Mouse (Mus musculus): ENCODE measurements at regions not wholly inside any gene's neighbourhood (a gene's known extent, or its start where the extent isn't known, plus 50 kb on each side); places are given as distances from the start of the nearest gene placed in this dataset.

DNA sequence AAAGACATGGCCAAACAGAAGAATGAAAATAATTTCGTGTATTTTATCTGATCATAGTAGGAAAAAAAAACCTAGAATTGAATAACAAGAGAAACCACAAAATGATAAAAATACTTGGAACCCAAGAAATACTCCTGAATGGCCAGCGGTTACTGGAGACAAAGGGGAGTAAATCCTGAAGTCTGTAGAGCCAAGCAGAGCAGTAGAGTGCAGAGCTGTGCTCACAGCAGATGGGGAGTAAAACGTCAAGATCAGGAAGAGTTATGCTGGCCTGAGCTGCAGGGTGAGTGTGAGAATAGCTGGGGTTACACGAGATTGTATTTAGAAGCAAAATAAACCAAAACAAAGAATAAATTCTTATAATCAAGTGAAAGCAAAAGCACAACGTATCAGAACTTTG, 334.0 kb downstream of the Cxcl12 start:
- in situ Hi-C loops (cut with MboI, MseI) = no loop called here

GRCm38 (mm10) chr6:117504771-117505170, 336.2 kb upstream of the Zfp637 start:
- in situ Hi-C loops (cut with MboI, MseI) = no loop called here

DNA sequence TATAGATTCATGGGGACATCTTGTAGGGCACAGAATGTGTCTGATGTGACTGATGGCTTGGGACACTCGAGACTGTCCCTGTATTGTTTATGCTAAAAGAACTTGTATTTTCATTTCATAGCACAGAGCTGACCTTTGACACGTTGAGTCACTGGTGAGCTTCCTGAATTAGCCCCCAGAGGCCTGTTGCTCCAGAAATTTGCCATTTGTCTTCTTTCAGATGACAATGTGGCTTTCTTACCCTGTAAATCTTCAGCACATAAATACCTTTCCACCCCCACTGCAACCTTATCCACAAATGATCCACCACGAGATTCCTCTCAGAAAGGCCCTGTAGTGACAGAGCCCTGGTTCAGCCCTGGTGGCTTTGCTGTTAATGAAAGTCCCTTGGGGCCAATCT, 335.5 kb upstream of the Zfp637 start:
- in situ Hi-C loops (cut with MboI, MseI) = no loop called here

- in situ Hi-C loops (cut with MboI, MseI) = no loop called here
Observed at GRCm38 (mm10) chr6:117506619-117507018, 334.4 kb upstream of the Zfp637 start.

GRCm38 (mm10) chr6:117508860-117509259, 332.1 kb upstream of the Zfp637 start:
- in situ Hi-C loops (cut with MboI, MseI) = no loop called here

DNA sequence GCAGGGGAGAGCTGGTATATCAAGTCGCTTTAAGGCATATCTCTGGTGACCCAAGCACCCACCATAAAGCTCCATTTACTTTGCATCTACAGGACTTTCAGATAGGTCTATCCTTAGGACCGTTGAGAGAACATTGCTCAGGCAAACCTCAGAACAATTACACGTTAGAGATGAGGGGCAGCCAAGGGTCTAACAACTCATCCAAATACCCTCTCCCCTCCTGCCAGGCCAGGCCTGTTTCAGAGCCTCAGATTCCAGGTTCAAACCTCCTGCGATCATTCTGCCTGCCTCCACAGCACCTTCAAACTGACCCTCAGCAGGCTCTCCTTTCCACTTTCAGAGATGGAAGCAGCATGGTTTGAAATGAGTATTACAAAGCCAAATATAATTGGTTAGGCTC, 331.0 kb upstream of the Zfp637 start:
- in situ Hi-C loops (cut with MboI, MseI) = no loop called here

GRCm38 (mm10) chr6:117514831-117515230, 326.1 kb upstream of the Zfp637 start:
- in situ Hi-C loops (cut with MboI, MseI) = no loop called here

GRCm38 (mm10) chr6:117516906-117517305, 324.1 kb upstream of the Zfp637 start:
- in situ Hi-C loops (cut with MboI, MseI) = no loop called here

DNA sequence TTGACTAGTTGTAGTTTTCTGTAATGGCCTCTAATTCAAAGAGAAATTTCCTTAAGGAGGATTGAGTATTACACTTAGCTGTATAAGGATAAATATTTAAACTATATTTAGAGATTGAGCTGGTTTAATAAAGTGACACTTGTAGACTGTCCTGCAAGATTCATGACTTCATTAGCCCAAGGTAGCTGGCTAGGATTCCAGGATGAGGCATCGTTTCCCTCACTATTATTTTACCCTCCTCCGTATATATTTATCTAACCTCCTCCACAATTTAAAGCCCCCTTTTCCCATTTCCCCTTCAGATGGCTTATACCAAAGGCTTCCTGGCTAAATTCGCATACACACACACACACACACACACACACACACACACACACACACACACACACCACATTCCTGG, 322.0 kb upstream of the Zfp637 start:
- in situ Hi-C loops (cut with MboI, MseI) = no loop called here

GRCm38 (mm10) chr6:117519466-117519865, 321.5 kb upstream of the Zfp637 start:
- in situ Hi-C loops (cut with MboI, MseI) = no loop called here

GRCm38 (mm10) chr6:117526161-117526935, 314.6 kb upstream of the Zfp637 start:
- in situ Hi-C loops (cut with MboI, MseI) = no loop called here

DNA sequence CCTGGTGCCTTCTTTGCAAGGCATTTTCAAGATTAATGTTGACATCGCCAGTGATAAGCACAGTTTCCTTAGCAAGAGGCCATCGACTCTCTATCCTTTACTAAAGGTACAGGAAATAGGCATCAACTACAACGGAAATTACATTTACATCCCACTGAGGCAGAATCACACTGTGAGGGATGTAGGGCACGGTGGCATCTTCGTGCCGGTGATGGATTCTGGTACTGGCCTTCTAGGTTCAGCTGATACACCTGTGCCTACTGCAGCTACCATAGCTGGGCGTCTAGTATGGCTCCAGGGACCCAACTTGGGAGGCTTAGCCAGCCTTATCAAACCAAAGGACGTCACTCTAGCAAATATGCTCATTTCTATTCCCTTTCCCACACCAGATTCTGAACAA, 313.5 kb upstream of the Zfp637 start:
- in situ Hi-C loops (cut with MboI, MseI) = no loop called here

GRCm38 (mm10) chr6:117534149-117534548, 306.8 kb upstream of the Zfp637 start:
- in situ Hi-C loops (cut with MboI, MseI) = no loop called here

GRCm38 (mm10) chr6:117534991-117535390, 306.0 kb upstream of the Zfp637 start:
- in situ Hi-C loops (cut with MboI, MseI) = no loop called here

- in situ Hi-C loops (cut with MboI, MseI) = no loop called here
Observed at GRCm38 (mm10) chr6:117536084-117536483, 304.9 kb upstream of the Zfp637 start.

DNA sequence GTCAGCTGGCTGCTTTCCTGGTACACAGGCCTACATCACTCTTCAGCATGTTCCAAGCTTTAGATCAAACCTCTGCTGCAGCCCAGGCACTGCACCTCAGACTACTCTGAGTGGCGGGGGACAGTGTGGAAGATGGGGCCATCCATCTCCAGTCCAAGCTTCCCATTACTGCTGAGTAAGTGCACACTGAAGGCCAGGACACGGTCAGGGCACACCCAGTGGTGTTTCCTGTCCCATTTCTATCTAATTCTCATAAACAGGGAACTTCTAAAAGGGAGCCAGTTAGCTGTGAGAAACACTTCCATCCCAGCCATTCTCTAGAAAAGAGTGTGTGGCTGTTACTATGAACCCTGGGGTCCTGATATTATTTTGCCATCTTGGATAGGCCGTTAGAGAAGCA, 298.5 kb upstream of the Zfp637 start:
- in situ Hi-C loops (cut with MboI, MseI) = no loop called here

GRCm38 (mm10) chr6:117544276-117545196, 296.4 kb upstream of the Zfp637 start:
- in situ Hi-C loops (cut with MboI, MseI) = no loop called here

DNA sequence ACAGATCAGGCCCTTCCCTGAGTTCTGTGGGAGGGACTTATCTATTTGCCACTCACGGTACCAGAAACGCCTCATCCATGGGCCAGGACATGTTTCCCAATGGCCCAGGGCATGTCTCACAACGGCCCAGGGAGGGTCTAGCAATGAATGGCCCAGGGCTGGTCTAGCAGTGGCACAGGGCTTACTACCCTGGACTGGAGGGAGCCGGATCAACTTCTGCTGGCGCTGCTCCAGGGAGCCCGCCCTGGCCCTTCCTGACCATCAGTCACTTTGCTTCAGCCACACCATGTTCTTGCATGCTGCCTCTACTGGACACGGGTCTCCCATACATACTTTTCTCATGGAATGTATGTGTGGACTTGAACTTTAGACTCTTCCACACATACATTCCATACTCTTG, 290.1 kb upstream of the Zfp637 start:
- in situ Hi-C loops (cut with MboI, MseI) = no loop called here

DNA sequence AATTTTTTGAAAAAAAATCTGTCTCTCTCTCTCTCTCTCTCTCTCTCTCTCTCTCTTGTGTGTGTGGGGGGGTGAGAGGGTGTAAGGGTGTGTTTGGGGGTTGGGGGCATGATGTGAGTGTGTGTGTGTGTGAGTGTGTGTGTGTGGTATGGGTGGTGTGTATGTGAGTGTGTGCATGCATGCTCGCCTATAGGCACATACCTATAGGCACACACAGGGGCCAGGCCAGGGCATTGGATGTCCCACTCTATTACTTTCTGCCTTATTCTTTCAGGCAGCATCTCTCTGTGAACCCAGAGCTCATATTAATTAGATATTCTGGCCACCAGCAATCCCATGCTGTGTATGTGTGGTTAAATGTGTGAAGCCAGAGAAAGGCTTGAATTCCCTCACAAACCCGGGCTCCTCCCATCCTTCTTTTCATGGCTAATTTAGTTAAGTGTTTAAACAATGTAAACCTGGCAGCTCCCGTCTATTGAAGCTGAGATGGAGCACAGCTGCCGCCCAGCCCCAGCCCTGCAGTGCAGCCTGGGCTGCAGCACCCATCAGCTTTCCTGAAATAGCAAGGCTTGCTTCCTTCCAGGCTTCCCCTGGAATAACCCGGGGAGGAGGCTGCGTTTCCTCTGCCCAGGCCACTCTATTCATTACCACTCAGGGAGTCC, 288.8 kb upstream of the Zfp637 start:
- in situ Hi-C loops (cut with MboI, MseI) = no loop called here

- in situ Hi-C loops (cut with MboI, MseI) = no loop called here
Observed at GRCm38 (mm10) chr6:117563159-117563558, 277.8 kb upstream of the Zfp637 start.

DNA sequence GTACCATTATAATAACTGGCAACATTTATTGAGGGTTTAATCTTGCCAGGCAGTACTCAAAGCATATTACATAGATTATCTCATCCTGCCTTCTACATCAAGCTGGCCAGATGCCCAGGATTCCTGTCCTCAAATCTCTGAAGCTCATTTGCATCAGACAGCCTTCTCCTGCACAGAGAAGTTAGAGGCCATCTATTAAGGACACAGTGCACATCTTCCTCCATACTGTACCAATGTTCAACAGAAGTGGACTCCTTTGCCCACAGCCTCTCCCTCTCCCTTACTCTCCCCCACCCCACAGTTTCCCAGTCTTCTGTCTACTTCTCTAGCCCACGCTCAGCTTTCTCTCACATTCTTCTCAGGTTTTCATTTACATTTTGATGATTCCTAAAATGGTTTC, 277.3 kb upstream of the Zfp637 start:
- in situ Hi-C loops (cut with MboI, MseI) = no loop called here

DNA sequence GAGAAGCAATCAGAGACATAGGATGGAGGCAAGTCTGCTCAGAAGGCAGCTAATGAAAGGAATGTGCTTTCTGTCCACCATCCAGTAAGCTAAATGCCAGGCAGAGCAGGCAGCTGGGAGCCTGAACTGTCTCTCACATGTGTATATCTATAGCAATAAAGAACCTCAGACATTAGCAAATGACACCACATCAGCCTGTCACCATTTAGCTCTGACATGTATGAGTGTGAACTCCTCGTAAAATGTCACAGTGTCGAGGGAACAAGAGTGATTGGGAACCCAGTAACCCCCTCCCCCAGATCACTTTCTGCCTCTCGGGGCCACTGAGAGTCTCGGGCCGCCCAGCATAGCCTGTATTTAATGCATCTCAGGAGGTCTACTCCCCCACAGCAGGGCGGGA, 274.2 kb upstream of the Zfp637 start:
- in situ Hi-C loops (cut with MboI, MseI) = no loop called here
